Mouse (Mus musculus): ENCODE measurements around the gene Plek. TPM values are rescaled to one million over a fixed set of nuclear protein-coding genes. Genes with fewer than 3 reads are reported as not detected.
"Not testable (repeated sequence)": the region's sequence is repeated elsewhere in the genome, so short reads cannot be mapped to it uniquely, and the experiment has no call there.

Gene Plek
- total RNA-seq (2021): 1 to 10 TPM; 1.6 to 1.9 TPM
- long read RNA-seq, experiment 1, full-length matches to known transcripts: 2 of 3 reads
- long read RNA-seq, experiment 1, partial matches to known transcripts: 0 of 3 reads
- long read RNA-seq, experiment 1, other reads (novel, unspliced or antisense): 1 of 3 reads
- long read RNA-seq, experiment 2, partial matches to known transcripts: 0 of 2 reads
- long read RNA-seq, experiment 2, other reads (novel, unspliced or antisense): 0 of 2 reads

GRCm38 (mm10) chr11:17051545-17052475, at the start of gene Plek, which contains the start of gene Cnrip1:
TSS of gene Plek (minus strand) at chr11:17052381.
TSS of gene Cnrip1 (plus strand) at chr11:17051586.
- DNase-seq: peak; percentile 85
- intact Hi-C loops (cut with DNase I; ENCODE audit: low total_unique reads): no loop called here

DNA sequence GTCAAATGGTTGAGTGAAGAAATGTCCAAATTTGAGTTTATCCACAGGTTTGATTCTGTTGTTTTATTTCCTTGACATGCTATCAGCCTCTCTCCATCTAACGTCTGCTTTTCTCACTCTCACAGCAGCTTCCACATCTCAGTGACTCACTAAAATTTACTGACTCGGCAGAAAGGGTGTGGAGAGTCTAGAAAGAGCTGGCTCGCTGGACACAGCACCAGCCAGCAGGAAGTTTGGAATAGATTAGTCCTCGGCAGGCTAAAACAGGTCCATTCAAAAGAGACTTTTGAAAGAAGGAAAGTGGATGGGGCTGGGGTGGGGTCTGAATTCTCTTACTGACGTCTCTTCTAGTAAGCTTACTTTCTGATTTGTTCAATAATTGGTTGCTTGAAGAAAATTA, 33.9 kb upstream of the Plek start:
- intact Hi-C loops (cut with DNase I; ENCODE audit: low total_unique reads): loop anchor here (10.0 kb wide), 1 partner anchor 119 kb away; no protein-coding TSS in a partner anchor
- DNase-seq: no peak

DNA sequence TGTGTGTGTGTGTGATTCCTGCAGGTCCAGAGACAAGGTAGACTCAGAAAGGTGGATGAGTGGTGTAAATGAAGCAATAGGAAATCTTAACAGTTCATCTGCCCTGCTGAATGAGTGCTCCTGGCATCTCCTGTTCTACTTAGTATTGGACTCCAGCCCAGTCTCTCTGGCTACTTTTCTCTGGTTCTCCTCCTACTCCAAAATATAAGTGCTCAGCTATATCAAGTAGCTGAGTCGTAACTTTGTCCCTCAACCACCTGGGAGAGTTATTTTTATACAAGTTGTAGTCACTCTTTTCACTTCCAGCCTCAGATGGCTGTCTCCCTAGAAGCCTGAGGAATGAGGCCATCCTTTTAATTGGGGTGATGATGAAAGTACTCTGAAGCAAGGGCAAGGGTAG, 31.7 kb upstream of the Plek start:
- intact Hi-C loops (cut with DNase I; ENCODE audit: low total_unique reads): loop anchor here (10.0 kb wide), 1 partner anchor 121 kb away; no protein-coding TSS in a partner anchor
- peak; percentile 19 for DNase-seq

- no peak for DNase-seq
- intact Hi-C loops (cut with DNase I; ENCODE audit: low total_unique reads): loop anchor here (10.0 kb wide), 1 partner anchor 121 kb away; no protein-coding TSS in a partner anchor
Observed at GRCm38 (mm10) chr11:17083455-17083854, 31.3 kb upstream of the Plek start.

DNA sequence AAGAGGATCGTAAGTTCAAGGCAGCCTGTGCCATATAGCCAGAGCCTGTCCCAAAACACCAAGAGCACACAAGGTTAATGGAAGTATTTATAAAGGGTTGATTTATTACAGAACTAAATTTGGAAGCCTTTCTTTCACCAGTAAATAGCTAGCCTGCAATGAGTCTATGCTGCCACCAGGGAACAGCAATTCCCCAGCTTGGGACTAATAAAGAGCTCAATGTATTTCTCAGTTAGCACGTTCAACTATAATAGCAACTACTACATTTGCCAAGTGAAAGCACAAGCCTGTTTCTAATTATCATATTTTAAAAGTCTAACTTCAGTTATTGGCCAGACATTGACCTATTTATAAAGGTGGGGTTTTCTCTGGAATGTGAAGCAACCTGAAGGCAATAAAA, 30.8 kb upstream of the Plek start:
- intact Hi-C loops (cut with DNase I; ENCODE audit: low total_unique reads): loop anchor here (10.0 kb wide), 1 partner anchor 122 kb away; no protein-coding TSS in a partner anchor
- DNase-seq: no peak

DNA sequence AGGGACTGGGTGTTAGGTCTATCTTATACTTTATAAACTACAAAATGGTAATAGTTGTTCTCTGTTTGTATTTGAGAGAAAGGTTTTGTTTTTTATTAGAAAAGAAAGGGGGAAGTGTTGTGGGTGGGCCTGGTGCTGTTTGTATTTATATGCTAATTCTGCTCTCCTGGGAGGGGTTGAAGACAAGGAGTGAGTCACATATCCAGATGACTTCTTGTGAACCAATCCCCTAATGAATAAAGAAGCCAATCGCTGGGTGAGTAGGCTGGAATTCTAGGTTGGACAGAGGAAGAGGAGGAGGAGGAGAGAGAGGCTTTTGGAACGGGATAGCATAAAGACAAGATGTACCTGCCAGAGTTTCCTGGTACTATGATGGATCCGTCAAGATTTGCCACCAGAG, 29.9 kb upstream of the Plek start:
- no peak for DNase-seq
- intact Hi-C loops (cut with DNase I; ENCODE audit: low total_unique reads): loop anchor here (10.0 kb wide), 1 partner anchor 123 kb away; no protein-coding TSS in a partner anchor

- intact Hi-C loops (cut with DNase I; ENCODE audit: low total_unique reads): no loop called here
- no peak for DNase-seq
Observed at GRCm38 (mm10) chr11:17075656-17076055, 23.5 kb upstream of the Plek start.

DNA sequence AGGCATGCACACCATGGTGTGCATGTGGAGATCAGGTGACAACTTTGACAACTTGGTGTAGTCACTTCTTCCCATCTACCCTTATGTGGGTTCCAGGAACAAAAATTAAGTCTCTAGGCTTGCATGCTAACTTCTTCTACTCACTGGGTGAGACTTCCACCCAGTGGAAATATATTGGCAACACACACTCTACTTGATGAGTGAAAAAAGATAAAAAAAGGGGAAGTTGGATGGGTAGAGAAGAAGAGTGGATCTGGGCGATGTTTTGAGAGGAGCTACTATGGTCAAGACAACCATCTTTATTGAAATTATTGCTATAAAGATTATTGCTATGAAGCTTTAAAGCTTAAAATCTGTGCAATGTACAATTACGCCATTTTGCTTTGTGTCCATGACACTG, 17.2 kb upstream of the Plek start:
- DNase-seq; intact Hi-C loops (cut with DNase I; ENCODE audit: low total_unique reads): not testable (repeated sequence)

GRCm38 (mm10) chr11:17052476-17053049, 382 bp upstream of the Plek start:
- intact Hi-C loops (cut with DNase I; ENCODE audit: low total_unique reads): no loop called here

GRCm38 (mm10) chr11:17045806-17046205, 6.4 kb downstream of the Plek start:
- intact Hi-C loops (cut with DNase I; ENCODE audit: low total_unique reads): no loop called here
- DNase-seq: no peak

More at GRCm38 (mm10) chr11:17052476-17053049, 382 bp upstream of the Plek start:
- no peak for DNase-seq

DNA sequence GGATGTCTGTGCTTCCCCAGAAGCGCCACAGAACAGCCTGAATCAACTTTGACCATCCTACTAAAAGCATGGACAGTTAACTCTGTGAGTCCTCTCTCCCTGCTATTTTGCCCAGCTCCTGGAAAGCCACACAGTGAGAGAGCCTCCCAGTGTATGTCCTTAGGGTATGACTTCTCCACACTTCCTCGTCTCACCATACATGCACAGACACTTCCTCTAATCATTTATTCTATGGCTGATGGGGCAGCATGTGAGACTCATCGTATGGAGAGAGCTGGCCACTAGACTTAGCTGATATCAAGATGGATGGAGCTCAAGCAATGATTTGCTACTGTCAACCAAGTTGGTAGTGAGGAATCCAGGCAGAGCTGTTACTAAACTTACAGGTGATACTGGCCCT, 28.2 kb downstream of the Plek start:
- no peak for DNase-seq
- intact Hi-C loops (cut with DNase I; ENCODE audit: low total_unique reads): no loop called here

DNA sequence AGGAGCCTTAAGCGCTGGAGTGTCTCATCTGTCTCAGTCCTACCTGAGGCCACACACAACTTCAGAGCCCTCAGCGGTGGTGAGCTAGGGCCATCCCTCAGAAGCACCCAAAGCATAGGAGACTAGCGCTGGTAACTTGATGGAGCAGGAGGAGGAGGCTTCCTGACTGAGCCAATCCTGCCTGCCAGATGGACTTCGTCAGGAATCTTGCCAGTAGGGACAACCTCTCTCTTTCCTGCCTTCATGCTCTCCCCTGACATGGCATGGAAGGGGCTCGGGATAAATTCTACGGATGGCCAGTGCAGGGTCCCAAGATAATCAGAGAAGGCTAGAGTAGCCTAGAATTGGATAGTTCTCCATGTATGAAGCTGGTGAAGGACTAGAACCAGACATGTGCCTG, 29.0 kb downstream of the Plek start:
- intact Hi-C loops (cut with DNase I; ENCODE audit: low total_unique reads): no loop called here
- DNase-seq: no peak

DNA sequence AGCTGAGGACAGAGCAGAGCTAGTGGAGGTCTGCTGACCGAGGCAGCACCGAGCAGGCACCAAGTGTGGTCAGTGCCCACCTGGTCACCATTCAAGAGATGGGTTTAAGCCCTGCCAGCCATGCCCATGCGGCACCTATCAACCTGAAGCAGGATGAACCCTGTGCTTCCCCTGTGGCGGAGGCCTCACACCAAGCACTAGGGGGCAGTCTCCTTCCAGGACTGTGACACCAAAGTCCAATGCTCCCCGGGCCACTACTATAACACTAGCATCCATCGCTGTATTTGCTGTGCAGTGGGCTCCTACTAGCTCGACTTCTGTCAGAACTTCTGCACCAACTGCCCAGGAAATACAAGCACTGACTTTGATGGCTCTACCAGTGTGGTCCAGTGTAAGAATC, 32.9 kb downstream of the Plek start:
- intact Hi-C loops (cut with DNase I; ENCODE audit: low total_unique reads): no loop called here
- no peak for DNase-seq

GRCm38 (mm10) chr11:17012948-17013347, 39.2 kb downstream of the Plek start:
- intact Hi-C loops (cut with DNase I; ENCODE audit: low total_unique reads): no loop called here
- DNase-seq: no peak

- DNase-seq: no peak
- intact Hi-C loops (cut with DNase I; ENCODE audit: low total_unique reads): no loop called here
Observed at GRCm38 (mm10) chr11:17008498-17008941, 43.7 kb downstream of the Plek start.

GRCm38 (mm10) chr11:17007517-17008173, 44.5 kb downstream of the Plek start:
- no peak for DNase-seq
- intact Hi-C loops (cut with DNase I; ENCODE audit: low total_unique reads): no loop called here

DNA sequence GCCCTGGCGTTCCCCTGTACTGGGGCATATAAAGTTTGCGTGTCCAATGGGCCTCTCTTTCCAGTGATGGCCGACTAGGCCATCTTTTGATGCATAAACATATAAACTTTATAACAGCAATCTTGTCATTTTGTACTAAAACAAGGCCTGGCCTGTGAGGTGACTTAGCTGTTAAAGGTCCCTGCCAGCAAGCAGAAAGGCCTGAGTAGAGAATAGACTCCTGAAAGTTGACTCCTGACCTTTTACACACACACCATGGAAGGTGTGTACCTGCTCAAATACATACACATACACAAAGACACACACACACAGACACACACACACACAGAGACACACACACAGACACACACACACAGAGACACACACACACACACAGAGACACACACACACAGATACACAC, 45.7 kb downstream of the Plek start:
- DNase-seq; intact Hi-C loops (cut with DNase I; ENCODE audit: low total_unique reads): not testable (repeated sequence)

GRCm38 (mm10) chr11:17004899-17005846, 47.0 kb downstream of the Plek start:
- intact Hi-C loops (cut with DNase I; ENCODE audit: low total_unique reads): no loop called here
- no peak for DNase-seq

Measured in gastrocnemius, postnatal 14 days (tissue).